Mouse (Mus musculus): ENCODE measurements around the gene Pa2g4.
"Not testable (repeated sequence)": the region's sequence is repeated elsewhere in the genome, so short reads cannot be mapped to it uniquely, and the experiment has no call there.

The Pa2g4 gene

DNA sequence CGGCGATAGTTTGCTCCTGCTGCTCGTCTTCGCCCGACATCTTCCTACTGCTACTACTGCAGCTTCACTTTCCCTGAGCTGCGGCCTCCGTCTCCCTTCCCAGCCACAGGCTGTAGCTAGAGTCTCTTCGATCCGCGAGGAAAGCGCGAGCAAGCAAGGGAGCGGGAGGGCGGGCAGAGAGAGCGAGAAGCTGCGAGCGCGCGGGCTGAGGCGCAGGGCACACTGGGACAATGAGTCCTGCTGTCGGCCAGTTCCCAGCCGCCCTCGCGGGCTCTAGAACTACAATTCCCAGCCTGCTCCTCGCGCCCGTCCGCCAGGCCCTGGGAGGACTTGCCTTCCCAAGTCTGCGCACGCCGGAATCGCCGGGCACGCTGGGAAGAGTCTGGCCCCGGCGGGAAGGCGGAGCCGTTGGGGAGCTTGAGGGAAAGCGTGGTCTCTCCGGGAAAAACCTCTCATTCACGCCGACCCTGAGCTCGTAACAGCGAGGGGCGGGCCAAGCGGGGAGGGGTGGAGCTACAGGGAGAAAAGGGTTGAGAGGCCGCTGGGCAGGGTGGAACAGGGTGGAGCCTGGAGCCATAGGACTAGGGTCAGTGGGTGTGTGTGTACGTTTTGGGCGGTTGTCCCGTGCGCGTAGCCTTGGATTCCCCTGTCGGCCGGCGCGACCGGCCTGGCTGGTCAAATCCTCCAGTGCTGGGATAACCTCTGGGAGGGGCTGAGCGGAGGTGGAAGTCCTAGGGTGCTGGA, at the start of gene Pa2g4:
TSS of gene Pa2g4 (minus strand) at position 200 of the 744 bp plus-strand sequence.
- DNase-seq (ENCODE audit: low spot score), result peak; percentile 96

DNA sequence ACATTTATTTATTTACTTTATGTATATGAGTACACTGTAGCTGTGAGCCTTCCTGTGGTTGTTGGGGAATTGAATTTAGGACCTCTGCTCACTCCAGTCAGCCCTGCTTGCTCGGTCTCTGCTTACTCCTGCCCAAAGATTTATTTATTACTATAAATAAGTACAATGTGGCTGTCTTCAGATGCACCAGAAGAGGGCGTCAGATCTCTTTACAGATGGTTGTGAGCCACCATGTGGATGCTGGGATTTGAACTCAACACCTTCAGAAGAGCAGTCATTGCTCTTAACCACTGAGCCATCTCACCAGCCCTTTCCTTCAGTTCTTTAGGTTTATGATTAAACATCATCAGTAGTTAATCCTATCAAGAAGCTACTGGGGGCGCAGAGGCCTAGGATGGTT, 49.1 kb upstream of the Pa2g4 start:
- DNase-seq (ENCODE audit: low spot score), result no peak

GRCm38 (mm10) chr10:128613820-128614219, 48.0 kb upstream of the Pa2g4 start:
- DNase-seq (ENCODE audit: low spot score), result not testable (repeated sequence)

GRCm38 (mm10) chr10:128613154-128613440, 47.3 kb upstream of the Pa2g4 start:
- DNase-seq (ENCODE audit: low spot score), result no peak

- DNase-seq (ENCODE audit: low spot score), result peak; percentile 61
Observed at GRCm38 (mm10) chr10:128612433-128613153, 46.8 kb upstream of the Pa2g4 start.

DNA sequence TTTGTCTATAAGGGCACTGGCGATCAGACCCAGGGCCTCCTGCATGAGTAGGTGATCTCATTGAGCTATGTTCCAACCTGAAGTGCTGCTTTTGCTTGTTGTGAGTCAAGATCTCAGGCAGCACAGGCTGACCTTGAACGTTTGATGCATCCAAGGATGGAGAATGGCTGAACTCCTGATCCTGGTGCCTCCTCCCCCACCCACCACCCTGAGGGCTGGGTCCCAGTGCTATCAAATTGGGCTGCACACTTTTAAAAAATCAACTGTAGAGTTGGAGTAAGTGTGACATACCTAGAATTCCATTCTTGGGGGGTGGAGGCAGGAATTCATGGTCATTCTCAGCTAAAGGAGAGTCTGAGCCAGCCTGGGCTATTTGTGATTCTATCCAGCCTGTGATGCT, 40.7 kb upstream of the Pa2g4 start:
- no peak for DNase-seq (ENCODE audit: low spot score)

GRCm38 (mm10) chr10:128602470-128603128, 36.8 kb upstream of the Pa2g4 start:
- DNase-seq (ENCODE audit: low spot score), result no peak

- no peak for DNase-seq (ENCODE audit: low spot score)
Observed at GRCm38 (mm10) chr10:128601499-128601898, 35.7 kb upstream of the Pa2g4 start.

GRCm38 (mm10) chr10:128598476-128598875, 32.7 kb upstream of the Pa2g4 start:
- no peak for DNase-seq (ENCODE audit: low spot score)

GRCm38 (mm10) chr10:128592797-128593196, 27.0 kb upstream of the Pa2g4 start:
- DNase-seq (ENCODE audit: low spot score), result no peak

DNA sequence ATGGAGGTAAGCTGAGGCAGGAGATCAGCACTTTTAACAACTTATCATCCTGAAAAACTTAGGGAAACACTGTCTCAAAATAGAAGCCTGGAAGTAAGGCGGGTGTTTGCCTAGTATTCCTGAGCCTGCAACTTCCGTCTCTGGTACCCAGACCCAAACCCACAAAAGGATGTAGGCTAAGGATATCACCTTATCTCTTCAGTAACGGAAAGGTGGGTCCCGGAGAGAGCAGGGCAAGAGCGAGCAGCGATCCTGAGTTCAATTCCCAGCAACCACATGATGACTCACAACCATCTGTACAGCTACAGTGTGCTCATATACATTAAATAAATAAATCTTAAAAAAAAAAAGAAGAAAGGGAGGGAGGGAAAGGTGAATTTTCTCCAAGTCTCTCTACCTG, 25.6 kb upstream of the Pa2g4 start:
- DNase-seq (ENCODE audit: low spot score), result no peak

GRCm38 (mm10) chr10:128590193-128590690, 24.5 kb upstream of the Pa2g4 start:
- peak; percentile 25 for DNase-seq (ENCODE audit: low spot score)

DNA sequence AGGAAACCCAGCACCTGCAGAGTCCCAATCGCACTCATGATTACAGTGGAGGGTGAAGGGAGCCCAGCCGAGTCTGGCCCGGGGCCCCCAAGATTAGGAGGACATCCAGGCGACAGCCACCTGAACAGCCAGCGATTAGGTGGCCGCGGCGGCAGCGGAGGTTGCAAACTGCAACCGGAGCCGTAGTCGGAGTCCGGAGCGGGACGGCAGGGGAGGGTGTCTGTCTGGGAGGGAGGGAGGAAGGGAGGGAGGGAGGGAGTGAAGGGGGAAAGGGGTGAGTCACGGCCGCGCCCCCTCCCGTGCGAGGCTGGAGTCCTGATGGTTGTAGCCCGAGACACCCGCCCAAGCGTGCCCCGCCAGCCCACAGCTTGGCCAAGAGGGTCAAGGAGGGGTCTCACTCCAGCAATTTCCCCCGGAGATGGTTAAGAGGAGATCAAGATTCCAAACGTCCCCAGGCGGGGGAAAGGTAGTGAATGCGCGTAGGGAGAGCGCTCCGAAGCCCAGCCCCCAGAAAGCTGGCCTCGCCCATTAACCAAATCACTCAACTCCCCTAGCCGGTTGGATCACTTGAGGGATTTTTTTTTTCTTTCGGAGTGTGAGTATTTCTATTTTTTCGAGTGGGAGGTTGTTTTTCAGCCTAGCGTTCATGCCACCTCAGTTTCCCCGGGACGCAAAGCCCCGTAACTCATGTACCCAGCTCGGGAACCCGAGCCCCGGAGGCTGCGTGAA, 23.8 kb upstream of the Pa2g4 start, which contains the start of gene Erbb3:
TSS of gene Erbb3 (minus strand) at position 189 of the 729 bp plus-strand sequence.
- peak; percentile 9 for DNase-seq (ENCODE audit: low spot score)

DNA sequence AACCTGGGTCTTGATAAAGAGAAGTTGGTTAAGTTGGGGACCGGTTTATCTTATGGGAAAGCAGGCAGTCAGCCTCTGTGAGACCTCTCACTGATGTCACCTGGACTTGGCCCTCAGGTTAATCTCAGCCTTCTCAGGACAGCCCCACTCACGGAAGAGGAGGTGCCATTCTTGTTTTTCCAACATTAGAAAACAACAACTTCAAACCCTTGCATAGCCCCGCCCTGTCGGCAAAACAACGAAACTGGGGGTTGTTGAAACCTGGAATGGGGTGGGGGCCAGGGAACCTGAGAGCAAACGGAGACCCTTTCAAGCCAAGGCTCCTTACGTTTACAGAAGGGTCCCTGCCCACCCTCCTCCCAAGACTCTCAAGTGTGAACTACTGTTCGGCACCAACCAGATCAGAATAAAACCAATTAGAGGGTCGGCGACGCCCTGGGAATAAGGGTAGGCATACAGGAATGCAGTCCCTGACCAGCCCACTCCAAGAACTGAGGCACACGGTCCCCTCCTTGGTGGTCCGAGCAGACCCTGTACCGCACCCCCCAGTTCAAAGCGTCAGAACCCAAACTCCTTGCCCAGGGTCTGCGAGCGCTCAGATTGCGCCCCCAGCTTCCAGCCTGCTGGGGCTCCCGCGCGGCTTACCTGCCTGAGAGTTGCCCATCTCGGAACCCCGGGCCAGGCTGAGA, 23.1 kb upstream of the Pa2g4 start:
- DNase-seq (ENCODE audit: low spot score), result no peak

GRCm38 (mm10) chr10:128588136-128588535, 22.3 kb upstream of the Pa2g4 start:
- DNase-seq (ENCODE audit: low spot score), result no peak

DNA sequence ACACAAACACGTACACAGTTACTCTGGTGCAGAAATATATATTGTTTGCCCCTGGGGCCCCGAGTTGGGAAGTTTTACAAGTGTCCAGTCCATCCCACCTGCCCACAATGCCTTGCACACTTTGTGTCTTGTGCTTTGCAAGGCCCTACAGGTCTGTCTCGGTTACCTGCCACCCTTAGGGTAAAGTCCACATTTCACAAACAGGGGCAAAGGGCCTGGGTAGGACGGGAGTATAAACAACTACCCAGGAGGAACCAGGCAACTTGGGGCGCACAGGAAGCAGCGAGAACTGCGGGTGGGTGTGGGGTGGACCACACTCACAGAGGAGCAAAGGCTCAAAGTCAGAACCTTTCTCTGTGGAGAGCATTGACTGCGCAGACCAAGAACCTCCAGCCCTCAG, 21.9 kb upstream of the Pa2g4 start:
- DNase-seq (ENCODE audit: low spot score), result no peak

GRCm38 (mm10) chr10:128587120-128587519, 21.3 kb upstream of the Pa2g4 start:
- no peak for DNase-seq (ENCODE audit: low spot score)

- DNase-seq (ENCODE audit: low spot score), result no peak
Observed at GRCm38 (mm10) chr10:128586546-128586945, 20.8 kb upstream of the Pa2g4 start.

GRCm38 (mm10) chr10:128584386-128584785, 18.6 kb upstream of the Pa2g4 start:
- no peak for DNase-seq (ENCODE audit: low spot score)

DNA sequence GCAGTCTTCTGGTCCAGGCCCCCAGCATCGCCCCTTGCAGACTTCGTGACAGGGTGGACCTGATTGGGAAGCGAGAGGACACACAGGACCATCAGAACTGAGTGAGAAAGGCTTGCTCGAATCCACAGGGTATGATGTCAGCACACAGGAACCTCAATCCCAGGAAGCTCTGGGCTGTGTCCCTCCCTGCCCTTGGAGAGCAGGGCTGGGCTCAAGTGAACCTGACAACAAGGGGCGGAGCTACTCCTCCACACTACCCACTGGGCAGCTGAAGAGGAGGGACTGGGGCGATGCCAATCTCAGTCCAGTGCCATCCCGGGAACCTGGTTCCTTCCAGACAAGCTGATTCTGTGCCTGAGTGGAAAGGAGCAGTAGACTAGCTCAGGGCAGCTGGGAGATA, 17.9 kb upstream of the Pa2g4 start:
- DNase-seq (ENCODE audit: low spot score), result no peak

DNA sequence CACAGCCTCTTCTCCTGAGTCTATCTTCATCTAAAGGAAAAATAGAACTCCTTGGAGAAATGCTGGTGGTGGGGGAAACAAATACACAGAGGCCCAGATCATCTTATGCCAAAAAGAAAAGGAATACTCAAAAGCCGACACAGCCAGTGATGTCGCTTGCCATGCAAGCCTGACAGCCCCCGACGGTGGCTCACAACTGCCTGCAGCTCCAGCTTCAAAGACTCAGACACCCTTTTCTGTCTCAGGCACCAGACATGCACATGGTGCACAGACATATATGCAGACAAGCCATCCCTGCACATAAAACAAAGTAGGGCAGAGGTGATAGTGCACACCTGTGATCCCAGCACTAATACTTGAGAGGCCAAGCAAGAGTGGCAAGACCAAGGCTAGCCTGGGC, 13.9 kb upstream of the Pa2g4 start:
- no peak for DNase-seq (ENCODE audit: low spot score)

DNA sequence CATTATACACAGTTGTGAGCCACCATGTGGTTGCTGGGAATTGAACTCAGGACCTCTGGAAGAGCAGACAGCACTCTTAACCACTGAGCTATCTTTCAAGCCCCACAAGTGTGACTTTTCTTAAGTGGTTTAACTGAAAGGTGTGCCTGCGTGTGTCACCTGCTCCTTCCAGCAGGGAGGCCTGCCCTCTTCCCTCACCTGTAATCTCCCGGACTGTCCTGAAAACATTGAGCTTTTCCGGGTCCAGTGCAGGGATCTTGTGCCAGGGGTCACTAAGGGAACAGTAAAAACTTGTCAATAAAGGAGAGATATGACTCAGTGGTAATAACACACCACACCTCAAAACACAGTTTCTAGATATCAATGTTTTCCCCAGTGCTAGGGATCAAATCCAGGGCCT, 13.5 kb upstream of the Pa2g4 start:
- no peak for DNase-seq (ENCODE audit: low spot score)

Measured in spleen, adult 12 weeks (tissue).